Mouse (Mus musculus) embryonic stem cell, embryonic (primary cell): ENCODE measurements around the gene Ppbp.
"Not testable (repeated sequence)": the region's sequence is repeated elsewhere in the genome, so short reads cannot be mapped to it uniquely, and the experiment has no call there.

Source experiments
- CTCF ChIA-PET, 4 experiments: fragments of 300-600 bp in 2 of 4; fragments of 350-600 bp in 2 of 4; sonication (Branson Sonifier 250); formaldehyde crosslinking; loops; one replicate each; lab custom pipeline; 2022; ENCODE audit warnings: inconsistent platforms in 2 of 4; lab: Charles Lee
- POLR2A ChIA-PET, 4 experiments: fragments of 300-600 bp in 2 of 4; fragments of 350-600 bp in 2 of 4; sonication (Branson Sonifier 250); formaldehyde crosslinking; loops; one replicate each; lab custom pipeline; 2022; ENCODE audit warnings: antibody characterized with exemption in 4 of 4, inconsistent platforms in 1 of 4; lab: Charles Lee

The Ppbp gene

DNA sequence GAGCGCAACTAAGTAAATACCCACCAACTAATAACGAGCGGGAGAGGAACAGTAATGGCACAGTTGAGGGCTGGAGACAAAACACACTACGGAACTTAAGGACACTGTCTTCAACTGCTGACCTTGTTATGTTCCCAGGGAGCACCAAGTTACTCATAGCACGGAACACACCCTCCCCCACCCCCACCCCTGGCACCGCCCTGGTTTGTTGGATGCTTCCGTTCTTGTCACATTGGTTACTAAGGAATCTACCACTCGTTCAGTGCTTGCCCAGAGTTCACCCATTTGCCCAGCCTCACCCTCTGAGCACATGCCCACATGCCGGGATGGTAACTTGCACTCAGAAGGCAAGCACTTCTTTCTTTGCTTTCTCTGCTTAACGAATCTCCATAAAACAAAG lies 9.3 kb downstream of the Ppbp start:
- CTCF ChIA-PET, result interaction anchor here in 1 of 4 experiments (1.0 kb wide), 1 partner anchor 8 kb away, joined by 3 read pairs; the partner anchor contains the start of gene Cxcl3
- POLR2A ChIA-PET, result interaction anchor here in 1 of 4 experiments (1.2 kb wide), 1 partner anchor 19 kb away, joined by 3 read pairs; the partner anchor contains the start of gene Cxcl5

DNA sequence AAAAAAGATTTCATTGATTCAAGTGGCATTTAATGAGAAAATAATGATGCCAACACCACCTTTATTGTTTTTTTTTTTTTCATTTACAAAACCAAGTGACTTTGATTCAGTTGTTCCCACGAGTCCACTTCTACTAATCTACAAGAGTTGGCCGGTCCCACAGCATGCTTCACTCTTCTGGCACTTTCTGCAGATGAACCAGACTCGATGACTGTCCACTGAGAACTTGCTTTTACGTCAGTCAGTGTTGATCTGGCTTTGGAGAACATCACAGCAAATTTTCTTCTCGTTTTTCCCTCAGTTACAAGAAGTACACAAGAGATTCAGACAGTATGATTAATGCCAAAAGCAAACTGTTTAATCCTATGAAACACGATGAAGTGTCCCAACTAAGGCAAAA lies 10.5 kb downstream of the Ppbp start:
- CTCF ChIA-PET, result no interaction called here
- POLR2A ChIA-PET, result no interaction called here

DNA sequence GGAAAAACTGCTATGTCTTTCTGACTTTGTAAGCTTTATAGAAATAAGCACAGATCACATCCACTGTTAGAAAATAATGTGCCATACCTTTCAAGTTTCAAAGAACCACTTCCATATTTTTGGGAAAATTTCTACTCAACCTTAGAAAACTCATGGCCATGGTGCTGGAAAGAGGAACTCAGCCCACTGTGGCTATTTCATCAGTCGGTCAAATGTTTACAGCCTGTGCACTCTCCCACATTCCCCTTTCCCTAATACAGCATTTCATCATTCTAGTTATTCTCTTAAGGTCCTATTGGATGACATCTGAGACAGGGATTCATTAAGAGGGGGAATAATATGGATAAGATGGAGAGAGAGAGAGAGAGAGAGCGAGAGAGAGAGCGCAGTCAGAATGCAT lies 15.4 kb downstream of the Ppbp start:
- ChIA-PET POLR2A (no interaction called here), CTCF (no interaction called here)

DNA sequence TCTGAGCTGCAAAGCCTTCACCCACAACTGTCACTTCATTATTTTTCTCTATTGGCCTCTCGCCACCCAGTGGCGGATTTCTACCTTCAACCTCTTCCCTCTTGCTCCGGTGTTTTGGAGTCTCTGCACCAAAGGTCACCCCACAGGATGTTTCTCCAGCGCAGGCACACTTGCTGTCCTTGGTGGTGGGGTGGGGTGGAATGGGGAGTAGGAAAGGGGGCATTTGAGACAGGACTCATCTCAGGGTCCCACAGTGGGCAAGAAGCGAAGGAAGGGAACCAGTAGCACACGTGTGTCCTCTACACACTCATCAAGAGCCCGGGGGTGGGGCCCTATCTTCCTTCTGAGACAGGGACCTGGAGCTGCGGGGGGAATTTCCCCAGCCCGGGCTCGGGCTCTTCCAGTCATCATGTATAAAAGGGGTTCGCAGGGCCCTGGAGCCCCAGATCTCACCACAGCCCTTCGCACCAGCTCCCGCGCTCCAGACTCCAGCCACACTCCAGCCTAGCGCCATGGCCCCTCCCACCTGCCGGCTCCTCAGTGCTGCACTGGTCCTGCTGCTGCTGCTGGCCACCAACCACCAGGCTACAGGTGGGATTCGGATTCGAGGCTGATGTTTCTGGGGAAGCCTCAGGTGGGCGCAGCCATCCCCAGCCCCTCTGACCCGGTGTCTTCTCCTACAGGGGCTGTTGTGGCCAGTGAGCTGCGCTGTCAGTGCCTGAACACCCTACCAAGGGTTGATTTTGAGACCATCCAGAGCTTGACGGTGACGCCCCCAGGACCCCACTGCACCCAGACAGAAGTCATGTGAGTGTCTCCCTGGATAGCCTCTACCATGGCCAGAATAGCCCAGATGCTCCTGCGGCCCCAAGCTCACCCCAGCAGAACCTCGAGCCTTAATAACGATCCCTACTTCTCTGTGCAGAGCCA lies 17.6 kb downstream of the Ppbp start, which contains the start of gene Cxcl3:
Gene Cxcl3 (plus strand): TSS at position 445 of the 930 bp plus-strand sequence.
- ChIA-PET CTCF (interaction anchor here in 3 of 4 experiments (0.5 to 1.4 kb wide), 8 partner anchors 8 to 187 kb away, joined by 3 to 15 read pairs (median 4); partner anchors contain the start of gene Cxcl2 (in 1 of the 3)), POLR2A (interaction anchor here in 1 of 4 experiments (1.2 kb wide), 1 partner anchor 43 kb away, joined by 3 read pairs; no protein-coding TSS in a partner anchor)

DNA sequence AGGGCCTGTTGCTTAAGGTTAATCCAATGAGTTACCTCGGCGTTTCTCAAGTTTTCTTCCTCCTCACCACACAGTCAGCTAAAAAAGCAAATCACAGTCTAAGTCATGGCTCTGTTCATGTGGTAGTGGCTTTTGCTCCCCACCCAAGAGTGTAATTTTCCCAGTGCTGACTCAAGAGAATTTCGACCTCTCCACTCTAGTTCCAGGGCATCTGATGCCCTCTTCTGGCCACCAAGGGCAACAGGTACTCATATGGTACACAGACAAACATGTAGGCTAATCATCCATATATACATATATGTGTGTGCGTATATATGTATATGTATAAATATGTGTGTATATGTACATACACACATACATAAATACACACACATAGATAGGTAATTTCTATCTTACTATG lies 19.8 kb downstream of the Ppbp start:
- ChIA-PET CTCF (no interaction called here), POLR2A (no interaction called here)

DNA sequence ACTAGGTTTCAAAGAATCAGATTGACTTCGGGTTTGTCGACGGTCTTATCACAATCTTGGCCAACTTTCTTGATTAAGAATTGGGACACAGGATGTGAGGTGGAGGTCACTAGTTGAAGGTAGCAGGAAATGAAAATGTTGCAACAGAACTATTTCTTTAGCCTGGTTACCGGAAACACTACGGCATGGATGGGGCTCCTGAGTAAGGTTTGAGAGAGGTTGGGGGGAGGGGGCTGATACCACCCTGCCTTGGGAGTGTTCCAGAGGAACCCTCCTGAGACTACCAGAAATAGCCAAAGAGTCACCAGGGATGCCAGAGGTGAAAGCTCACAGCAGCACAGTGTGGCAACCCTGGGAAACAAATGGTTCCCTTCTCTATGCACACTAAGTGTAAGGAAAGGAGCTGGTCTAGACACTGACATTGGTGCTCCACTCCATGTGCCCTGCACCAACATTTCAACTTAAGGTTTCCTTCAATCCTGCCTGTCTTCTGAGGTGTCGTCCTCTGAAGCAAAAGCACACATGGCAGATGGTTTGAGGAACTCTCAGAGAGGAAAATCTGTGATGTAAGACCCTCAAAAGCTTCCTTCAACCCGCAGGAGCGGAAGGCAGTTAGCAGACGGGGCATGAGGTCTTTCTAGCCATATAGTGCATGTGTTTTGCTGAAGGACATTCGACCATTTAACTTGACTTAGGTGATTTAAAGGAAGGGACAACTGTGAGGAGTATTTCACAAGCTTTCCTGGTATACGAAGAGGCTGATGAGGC lies 21.2 kb downstream of the Ppbp start:
- POLR2A ChIA-PET, result no interaction called here
- CTCF ChIA-PET, result interaction anchor here in 1 of 4 experiments (1.1 to 1.4 kb wide), 2 partner anchors 128 to 201 kb away, joined by 3 to 5 read pairs; no protein-coding TSS in a partner anchor

DNA sequence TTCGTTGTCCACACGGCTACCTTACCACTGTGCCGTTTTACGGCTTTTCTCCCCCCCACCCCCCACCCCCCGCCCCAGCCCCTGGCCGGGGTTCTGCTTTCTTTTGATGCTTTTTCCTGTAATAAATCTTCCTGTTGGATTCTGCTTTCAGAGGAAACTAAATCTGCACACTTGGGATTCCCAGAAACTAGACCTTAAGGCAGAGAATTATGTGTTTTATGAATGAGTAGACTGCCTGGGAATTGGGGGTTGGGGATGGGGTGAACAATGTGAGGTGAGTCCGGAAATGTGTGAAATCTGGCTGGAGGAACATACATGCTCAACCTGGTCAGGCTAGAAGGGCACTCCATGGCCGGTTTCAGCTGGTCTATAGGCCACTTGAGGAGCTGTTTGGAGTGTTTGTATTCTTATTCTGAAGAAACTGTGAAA lies 21.8 kb downstream of the Ppbp start:
- CTCF ChIA-PET, result interaction anchor here in 1 of 4 experiments (1.1 to 1.4 kb wide), 2 partner anchors 129 to 201 kb away, joined by 3 to 5 read pairs; no protein-coding TSS in a partner anchor
- POLR2A ChIA-PET, result no interaction called here

DNA sequence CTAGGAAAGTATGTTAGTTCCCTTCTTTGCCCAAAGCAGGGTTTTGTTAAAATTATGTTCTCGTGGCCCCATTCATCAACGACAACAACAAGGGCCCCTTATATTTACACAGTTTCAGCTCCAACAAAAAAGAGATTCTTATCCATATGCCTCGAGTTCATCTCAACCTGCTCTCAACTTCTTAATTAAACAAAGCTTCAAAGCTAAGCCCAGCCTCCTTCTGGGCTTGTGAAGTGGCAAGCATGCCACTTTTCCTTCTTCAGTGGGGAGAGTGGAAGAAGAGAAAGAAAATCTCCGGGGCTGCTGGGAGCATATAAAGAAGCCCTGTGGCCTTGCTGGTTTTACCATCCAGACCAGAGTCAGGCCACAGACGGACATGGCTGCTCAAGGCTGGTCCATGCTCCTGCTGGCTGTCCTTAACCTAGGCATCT lies 25.9 kb downstream of the Ppbp start, which contains the start of gene Cxcl15:
Gene Cxcl15 (plus strand): TSS at position 340 of the 431 bp plus-strand sequence.
- POLR2A ChIA-PET, result no interaction called here
- CTCF ChIA-PET, result no interaction called here

DNA sequence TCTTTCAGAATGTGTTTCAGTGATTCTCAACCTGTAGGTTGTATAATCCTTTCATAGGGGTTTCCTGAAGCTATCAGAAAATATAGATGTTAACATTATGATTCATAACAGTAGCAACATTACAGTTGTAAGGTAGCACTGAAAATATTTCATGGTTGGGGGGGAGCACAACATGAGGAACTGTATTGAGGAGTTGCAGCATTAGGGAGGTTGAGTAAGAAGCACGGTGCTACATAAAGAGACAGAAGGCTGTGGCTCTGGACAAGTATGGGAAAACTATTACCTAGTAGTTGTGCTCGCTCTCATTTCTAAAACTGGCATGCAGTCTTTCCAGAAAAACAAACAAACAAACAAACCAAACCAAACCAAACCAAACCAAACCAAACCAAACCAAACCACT lies 27.1 kb downstream of the Ppbp start:
- POLR2A ChIA-PET, result interaction anchor here in 1 of 4 experiments (0.6 kb wide), 1 partner anchor 79 kb away, joined by 3 read pairs; no protein-coding TSS in a partner anchor
- CTCF ChIA-PET, result not testable (repeated sequence)

DNA sequence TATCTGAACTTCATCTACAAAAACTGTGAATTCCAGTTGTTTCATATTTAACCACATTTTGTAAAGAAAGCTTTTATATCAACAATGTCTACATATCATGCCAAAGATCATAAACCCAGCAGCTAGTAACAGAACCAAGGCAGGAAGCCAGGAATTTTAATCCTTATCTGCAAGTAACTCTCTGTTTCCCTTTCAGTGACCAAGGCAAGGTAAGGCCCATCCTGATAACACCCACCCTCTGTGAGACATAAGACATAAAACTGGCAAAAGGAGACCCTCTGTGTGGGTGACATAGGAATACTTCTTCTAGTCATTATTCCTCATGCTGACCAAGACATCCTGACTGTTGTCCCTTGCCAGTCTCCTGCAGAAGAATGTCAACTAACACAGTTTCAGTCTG lies 36.3 kb downstream of the Ppbp start:
- POLR2A ChIA-PET, result interaction anchor here in 1 of 4 experiments (0.7 kb wide), 1 partner anchor 32 kb away, joined by 5 read pairs; the partner anchor contains the start of gene Pf4

DNA sequence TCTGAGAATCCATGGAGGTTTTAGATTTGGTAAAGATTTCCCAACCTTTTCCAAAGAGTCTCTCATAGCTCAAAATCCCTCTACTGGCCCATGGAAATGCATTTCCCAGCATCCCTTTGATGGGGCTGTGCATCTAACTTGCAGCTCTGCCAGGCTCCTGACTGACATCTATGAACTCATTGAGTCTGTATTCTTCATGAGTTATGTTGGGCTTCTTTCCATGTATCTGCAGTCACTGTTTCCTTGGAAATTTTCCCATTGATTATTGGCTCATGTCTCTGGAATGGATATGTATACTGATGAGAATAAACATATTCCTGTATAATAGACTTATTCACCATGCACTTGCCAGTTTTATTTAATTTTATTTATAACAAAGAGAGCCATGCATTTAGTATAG lies 37.7 kb downstream of the Ppbp start:
- CTCF ChIA-PET, result no interaction called here
- POLR2A ChIA-PET, result no interaction called here

More for the DNA sequence above, 36.3 kb downstream of the Ppbp start:
- CTCF ChIA-PET, result no interaction called here

DNA sequence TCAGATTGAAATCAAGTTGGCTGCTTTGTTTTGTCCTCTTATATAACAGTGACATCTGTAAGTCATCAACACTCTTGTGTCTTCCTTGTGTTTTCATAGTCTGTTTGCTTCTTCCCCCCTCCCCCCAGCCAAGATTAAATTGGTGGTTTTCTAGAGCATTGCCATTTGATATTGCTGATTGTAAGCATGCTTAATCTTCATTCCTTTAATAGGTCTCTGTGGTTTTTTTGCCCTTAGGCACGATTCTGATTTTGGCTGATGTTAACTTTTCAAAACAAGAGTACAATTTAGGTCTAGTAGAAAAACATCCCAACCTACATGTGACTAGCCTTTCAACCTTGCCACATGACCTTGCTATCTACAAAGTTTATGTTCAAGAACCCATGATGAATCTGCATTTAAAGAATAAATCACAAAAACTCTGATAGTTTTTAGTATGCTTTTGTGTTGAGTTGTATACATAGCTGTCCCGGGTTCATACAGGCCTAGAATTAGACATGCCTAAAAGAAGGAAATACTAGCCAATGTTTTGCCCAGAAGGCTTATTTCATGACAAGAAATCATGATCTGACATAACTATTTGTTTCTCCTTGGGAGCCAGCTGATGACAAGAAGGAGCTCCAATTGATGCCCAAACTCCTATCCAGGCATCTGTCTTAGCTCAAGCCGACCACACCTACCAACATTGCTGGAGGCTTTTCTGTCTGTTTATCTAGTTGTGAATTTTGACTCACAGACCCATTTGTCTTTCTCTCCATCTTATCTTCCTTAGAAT lies 39.0 kb downstream of the Ppbp start:
- CTCF ChIA-PET, result no interaction called here
- POLR2A ChIA-PET, result no interaction called here
